Mouse (Mus musculus) MEL (cell line): Measurements from ENCODE around the gene Abcc6. TPM values are rescaled to one million over a fixed set of nuclear protein-coding genes. Genes with fewer than 3 reads are reported as not detected.

Experiments
- DNase-seq: peaks from one replicate; pipeline ENCODE4 v3.0.0; 2011; ENCODE audit warnings: low read depth, low spot score
- H3K27ac ChIP-seq: 2 replicates; pipeline ENCODE4 v1.5.1; 2012; ENCODE audit warnings: low read depth, mild to moderate bottlenecking, control low read depth, low read length, moderate library complexity; ENCODE audit not compliant: control insufficient read depth
- H3K27me3 ChIP-seq, 2 experiments: fragments of 150-350 bp in 1 of 2; sonication (generic) in 1 of 2; 2 replicates each; pipeline ENCODE4 v1.6.1; 2012; ENCODE audit warnings: low read length in 2 of 2, mild to moderate bottlenecking in 2 of 2, improper control_type of control experiment in 1 of 2, moderate library complexity in 1 of 2; ENCODE audit not compliant: insufficient read depth in 2 of 2, control insufficient read depth in 1 of 2
- H3K36me3 ChIP-seq, 2 experiments: 2 replicates each; pipeline ENCODE4 v1.6.1; 2012 to 2014; ENCODE audit warnings: low read length in 2 of 2, improper control_type of control experiment in 1 of 2, inconsistent platforms in 1 of 2, mild to moderate bottlenecking in 1 of 2; ENCODE audit not compliant: insufficient read depth in 2 of 2, control insufficient read depth in 1 of 2
- H3K4me1 ChIP-seq, 2 experiments: fragments of 150-350 bp in 1 of 2; sonication (generic) in 1 of 2; 2 replicates each; pipeline ENCODE4 v1.6.1; 2012; ENCODE audit warnings: low read length in 2 of 2, improper control_type of control experiment in 1 of 2, mild to moderate bottlenecking in 1 of 2; ENCODE audit not compliant: insufficient read depth in 2 of 2, control insufficient read depth in 1 of 2
- H3K4me3 ChIP-seq, 2 experiments: fragments of 150-350 bp in 1 of 2; sonication (generic) in 1 of 2; 2 replicates each; pipeline ENCODE4 v1.5.1; 2012; ENCODE audit warnings: low read depth in 2 of 2, low read length in 2 of 2, mild to moderate bottlenecking in 2 of 2, moderate library complexity in 2 of 2, control low read depth in 1 of 2, improper control_type of control experiment in 1 of 2; ENCODE audit not compliant: control insufficient read depth in 1 of 2, insufficient read depth in 1 of 2
- H3K79me2 ChIP-seq: 2 replicates; pipeline ENCODE4 v1.6.1; 2012; ENCODE audit warnings: mild to moderate bottlenecking, low read length, moderate library complexity; ENCODE audit not compliant: control insufficient read depth, poor library complexity, insufficient read depth
- H3K9ac ChIP-seq: 2 replicates; pipeline ENCODE4 v1.6.1; 2012; ENCODE audit warnings: low read depth, mild to moderate bottlenecking, control low read depth, low read length, moderate library complexity; ENCODE audit not compliant: control insufficient read depth, poor library complexity, severe bottlenecking
- H3K9me3 ChIP-seq: fragments of 150-350 bp; sonication (generic); replicated peaks from 2 replicates; pipeline ENCODE4 v1.6.1; 2012; ENCODE audit warnings: mild to moderate bottlenecking, low read length, improper control_type of control experiment, moderate library complexity; ENCODE audit not compliant: insufficient read depth
- GABPA ChIP-seq: IDR thresholded peaks from 2 replicates; pipeline ENCODE4 v1.6.1; 2012; ENCODE audit warnings: low read depth, mild to moderate bottlenecking, inconsistent platforms, low read length, improper control_type of control experiment, moderate library complexity
- MYC ChIP-seq: IDR thresholded peaks from 2 replicates; pipeline ENCODE4 v1.6.1; 2011; ENCODE audit warnings: low read depth, mild to moderate bottlenecking, low read length, improper control_type of control experiment, moderate library complexity
- NELFE ChIP-seq: IDR thresholded peaks from 2 replicates; pipeline ENCODE4 v1.6.1; 2011; ENCODE audit warnings: low read depth, low read length, improper control_type of control experiment
- POLR2A ChIP-seq, 2 experiments: IDR thresholded peaks; 2 replicates each; pipeline ENCODE4 v1.6.1; 2011 to 2012; ENCODE audit warnings: low read length in 2 of 2, mild to moderate bottlenecking in 2 of 2, control low read depth in 1 of 2, improper control_type of control experiment in 1 of 2, low read depth in 1 of 2, moderate library complexity in 1 of 2; ENCODE audit not compliant: control insufficient read depth in 1 of 2, insufficient read depth in 1 of 2, poor library complexity in 1 of 2
- POLR2AphosphoS2 ChIP-seq: IDR thresholded peaks from 2 replicates; pipeline ENCODE4 v1.6.1; 2011; ENCODE audit warnings: low read length, improper control_type of control experiment
- RCOR1 ChIP-seq: IDR thresholded peaks from 2 replicates; pipeline ENCODE4 v1.6.1; 2012; ENCODE audit warnings: low read depth, mild to moderate bottlenecking, inconsistent platforms, low read length, improper control_type of control experiment
- SIN3A ChIP-seq: IDR thresholded peaks from 2 replicates; pipeline ENCODE4 v1.6.1; 2012; ENCODE audit warnings: low read length, improper control_type of control experiment, inconsistent platforms
- UBTF ChIP-seq: IDR thresholded peaks from 2 replicates; pipeline ENCODE4 v1.6.1; 2012; ENCODE audit warnings: low read depth, mild to moderate bottlenecking, inconsistent platforms, low read length, improper control_type of control experiment, moderate library complexity, borderline replicate concordance; ENCODE audit not compliant: insufficient read depth
- USF1 ChIP-seq: IDR thresholded peaks from 2 replicates; pipeline ENCODE4 v1.6.1; 2014; ENCODE audit warnings: low read depth, mild to moderate bottlenecking, inconsistent platforms, low read length, improper control_type of control experiment, moderate library complexity
- ZC3H11A ChIP-seq: IDR thresholded peaks from 2 replicates; pipeline ENCODE4 v1.6.1; 2012; ENCODE audit warnings: low read depth, mild to moderate bottlenecking, inconsistent platforms, low read length, improper control_type of control experiment
- ZKSCAN1 ChIP-seq: IDR thresholded peaks from 2 replicates; pipeline ENCODE4 v1.6.1; 2012; ENCODE audit warnings: low read depth, mild to moderate bottlenecking, inconsistent platforms, low read length, improper control_type of control experiment, moderate library complexity
- ZMIZ1 ChIP-seq: IDR thresholded peaks from 2 replicates; pipeline ENCODE4 v1.6.1; 2012; ENCODE audit warnings: low read depth, mild to moderate bottlenecking, inconsistent platforms, low read length, improper control_type of control experiment, moderate library complexity
- ZNF384 ChIP-seq: IDR thresholded peaks from 2 replicates; pipeline ENCODE4 v1.6.1; 2012; ENCODE audit warnings: low read depth, mild to moderate bottlenecking, inconsistent platforms, low read length, improper control_type of control experiment
- polyA plus RNA-seq, 2 experiments: library from polyadenylated mRNA; stranded (reverse) in 1 of 2; unstranded in 1 of 2; fragments of >175 nt in 1 of 2; fragments of >200 nt in 1 of 2; gene quantifications; 2 replicates each; pipeline versions ENCODE4 v1.2.1 to v1.2.4; 2012; ENCODE audit warnings: low replicate concordance in 2 of 2, low read depth in 1 of 2; ENCODE audit not compliant: insufficient read length in 2 of 2, insufficient read depth in 1 of 2, missing spikeins in 1 of 2
- total RNA-seq: library from RNA; depleted of rRNA; stranded (reverse); fragments of 300-350 nt; gene quantifications from 2 replicates; pipeline ENCODE4 v1.2.3, GENCODE M21; 2012

Gene Abcc6
- total and polyA plus RNA-seq, 3 experiments = 0.04 to 0.12 TPM; not detected in 1

- Histone ChIP-seq H3K9ac (no peak overlapping the region), H3K27me3 (no peaks in the 10 kb centered on the region), H3K27ac (no peak overlapping the region), H3K36me3 (peaks cover 0 to 6% of the 10 kb centered on the region in 2 experiments; a peak in 1 of 4 replicates), H3K9me3 (no peaks in the 10 kb centered on the region), H3K79me2 (peaks cover 10% of the 10 kb centered on the region), H3K4me3 (no peak overlapping the region), H3K4me1 (peaks cover 0 to 9% of the 10 kb centered on the region in 2 experiments; a peak in 2 of 4 replicates)
- TF ChIP-seq RCOR1 (no peak), POLR2AphosphoS2 (no peak; the same call in 1 of the 2 replicates), UBTF (no peak), USF1 (no peak), ZKSCAN1 (no peak), GABPA (no peak), ZC3H11A (no peak), MYC (no peak), SIN3A (no peak)
- peak; percentile 48 for DNase-seq
These were observed 580 bp downstream of the Abcc6 start for GRCm38 (mm10) chr7:46029299-46030144.

- no peak overlapping the region for H3K27ac ChIP-seq
These were observed 1.4 kb downstream of the Abcc6 start for GRCm38 (mm10) chr7:46028681-46029080.

GRCm38 (mm10) chr7:46025436-46025835 is 4.7 kb downstream of the Abcc6 start:
- no peak overlapping the region for H3K4me3 ChIP-seq
- no peak for DNase-seq
- no peak overlapping the region for H3K27ac ChIP-seq
- H3K79me2 ChIP-seq = no peaks in the 10 kb centered on the region
- no peak overlapping the region for H3K9ac ChIP-seq
- no peaks in the 10 kb centered on the region for H3K36me3 ChIP-seq
- no peaks in the 10 kb centered on the region for H3K9me3 ChIP-seq
- no peaks in the 10 kb centered on the region for H3K4me1 ChIP-seq
- peaks cover 0 to 5% of the 10 kb centered on the region in 2 experiments; a peak in 2 of 4 replicates for H3K27me3 ChIP-seq
- TF ChIP-seq ZC3H11A (no peak), NELFE (no peak), ZNF384 (no peak), ZMIZ1 (no peak)
- TF ChIP-seq, all 39 proteins: peak for 0

More at GRCm38 (mm10) chr7:46028681-46029080, 1.4 kb downstream of the Abcc6 start:
- Histone ChIP-seq H3K9me3 (no peaks in the 10 kb centered on the region), H3K9ac (no peak overlapping the region), H3K4me1 (peaks cover 0 to 9% of the 10 kb centered on the region in 2 experiments; a peak in 2 of 4 replicates), H3K27me3 (no peaks in the 10 kb centered on the region), H3K4me3 (no peak overlapping the region), H3K36me3 (peaks cover 0 to 6% of the 10 kb centered on the region in 2 experiments; a peak in 1 of 4 replicates), H3K79me2 (peaks cover 1% of the 10 kb centered on the region)
- DNase-seq = peak; percentile 63
- TF ChIP-seq POLR2A (IDR thresholded peaks at IDR 0.05; ENCODE audit: control insufficient read depth in 1 of 2, insufficient read depth in 1 of 2, low read depth in 1 of 2, low read length in 2 of 2, poor library complexity in 1 of 2) (peak in 1 of 2 experiments; percentile 46; a peak in 3 of 4 replicates), SIN3A (no peak)
